Mouse (Mus musculus) bone marrow macrophage, adult 2 months (primary cell): Measurements from ENCODE around the gene Mboat1.

Experiments
- CTCF ChIP-seq: IDR thresholded peaks from 2 replicates; pipeline ENCODE4 v1.5.1; 2012; ENCODE audit warnings: low read depth, mild to moderate bottlenecking, low read length, moderate library complexity
- POLR2A ChIP-seq: IDR thresholded peaks from 2 replicates; pipeline ENCODE4 v1.6.1; 2012; ENCODE audit warnings: mild to moderate bottlenecking, low read depth, low read length, borderline replicate concordance

DNA sequence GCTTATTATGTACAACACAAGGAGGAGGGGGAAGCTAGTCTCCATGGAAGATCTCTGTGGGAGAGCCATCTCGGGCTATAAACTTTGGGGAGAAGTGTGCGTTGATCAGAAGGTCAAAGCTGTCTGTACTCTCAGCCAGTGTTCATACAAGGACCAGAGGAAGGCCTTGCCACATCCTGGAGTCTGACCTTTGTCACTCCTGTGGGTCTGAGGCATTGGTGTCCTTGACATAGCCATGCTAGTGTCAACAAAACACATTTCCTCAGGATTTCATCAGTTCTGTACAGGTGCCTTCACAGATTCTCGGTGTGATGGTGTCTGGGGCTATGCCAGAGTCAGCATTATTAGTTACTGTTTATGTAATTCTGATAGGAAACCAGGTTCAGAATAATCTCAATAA lies 115.1 kb downstream of the Mboat1 start:
- TF ChIP-seq POLR2A (no peak), CTCF (no peak)
